Mouse (Mus musculus): ENCODE data around the gene AI182371.

GRCm38 (mm10) chr2:35038580-35039375, 62.6 kb downstream of the AI182371 start:
- TF ChIP-seq POLR2A (IDR thresholded peaks at IDR 0.05; ENCODE audit: low read depth, low read length): no peak
- TF ChIP-seq CTCF (IDR thresholded peaks at IDR 0.05; ENCODE audit: extremely low read depth, insufficient read length, insufficient replicate concordance, low read depth, low read length): no peak

All from small intestine, adult 2 months (tissue).